Comparison of ENCODE assay signal across 8 mouse cellular contexts in the genomic region with DNA sequence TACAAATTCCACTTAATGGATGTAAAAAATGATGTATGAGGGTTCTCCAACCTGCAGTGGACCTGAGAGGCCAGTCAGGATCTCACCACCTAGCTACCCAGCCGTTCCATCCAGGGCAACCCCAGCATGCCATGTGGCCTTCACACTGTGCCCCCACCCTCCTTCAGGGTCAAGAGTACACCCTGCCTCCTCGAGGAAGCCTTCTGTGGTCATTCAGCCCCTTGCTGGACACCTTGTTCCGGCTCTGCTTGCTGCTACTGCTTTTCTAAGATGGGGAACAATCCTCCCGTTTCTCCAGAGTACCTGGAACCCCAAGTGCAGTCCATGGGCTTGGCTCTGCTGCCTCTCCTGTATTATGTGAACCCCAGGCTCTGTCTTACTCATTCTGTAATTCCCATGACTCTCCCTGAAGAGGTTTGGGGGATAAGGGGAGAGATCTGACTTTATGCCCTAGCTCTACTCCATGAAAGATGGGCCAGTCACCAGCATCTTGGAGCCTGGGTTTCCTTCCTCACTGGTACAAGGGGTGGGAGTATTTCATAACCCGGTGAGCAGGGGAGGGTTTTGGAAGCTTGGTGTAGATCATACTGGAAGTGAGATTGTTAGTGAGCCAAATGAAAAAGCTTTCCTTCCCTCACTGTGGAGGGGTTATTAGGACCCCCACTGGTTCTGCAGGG. TPM values are rescaled to one million over a fixed set of nuclear protein-coding genes. Genes with fewer than 3 reads are reported as not detected.
A peak's percentile ranks its signal among the peaks of the same experiment; 100 is the strongest.
DNase-seq lines count a peak whose midpoint lies in the region; ATAC-seq and TF ChIP-seq lines count a peak whose summit lies in the region.

No protein-coding gene starts in this region.

- no peak for ATAC-seq in neural tube, embryonic 11.5 days (ENCODE audit: insufficient read depth, low FRiP score, low TSS enrichment)
- no peak for ATAC-seq in limb, embryonic 13.5 days (ENCODE audit: low FRiP score, low read depth)
- no peak for ATAC-seq in stomach, postnatal 0 days (ENCODE audit: low FRiP score, low TSS enrichment)

- no peak overlapping the region for H3K27ac ChIP-seq in neural tube, embryonic 11.5 days (ENCODE audit: low read depth, low read length)
- H3K27ac ChIP-seq in limb, embryonic 13.5 days: no peak overlapping the region
- no peak overlapping the region for H3K27ac ChIP-seq in stomach, postnatal 0 days (replicated peaks)

- peak overlapping the region; percentile 91 for H3K4me2 ChIP-seq in neural tube, embryonic 11.5 days (ENCODE audit: low read depth)
- peak overlapping the region; percentile 91 for H3K4me2 ChIP-seq in limb, embryonic 13.5 days (replicated peaks)
- peak overlapping the region; percentile 82 for H3K4me2 ChIP-seq in stomach, postnatal 0 days (replicated peaks; ENCODE audit: low read depth)

- peak overlapping the region; percentile 95 for H3K9ac ChIP-seq in neural tube, embryonic 11.5 days (ENCODE audit: low read length)
- peak overlapping the region; percentile 92 for H3K9ac ChIP-seq in limb, embryonic 13.5 days
- H3K9ac ChIP-seq in stomach, postnatal 0 days (ENCODE audit: low read length): peak overlapping the region; percentile 76

- H3K4me1 ChIP-seq in neural tube, embryonic 11.5 days (ENCODE audit: control insufficient read depth, insufficient read depth, low read length): peaks cover 9% of the 10 kb centered on the region
- peaks cover 34% of the 10 kb centered on the region for H3K4me1 ChIP-seq in limb, embryonic 13.5 days
- peaks cover 8% of the 10 kb centered on the region; the same call in 1 of the 2 replicates for H3K4me1 ChIP-seq in stomach, postnatal 0 days (replicated peaks; ENCODE audit: control insufficient read depth, insufficient read depth)

- TF ChIP-seq EP300 in stomach, postnatal 0 days (optimal IDR thresholded peaks at IDR 0.05): no peak

- peak; percentile 48 to 60 for DNase-seq in cerebellum, postnatal 14 days
- no peak for DNase-seq in cerebellum, postnatal 10 days
- no peak for DNase-seq in neural tube, embryonic 11.5 days (ENCODE audit: low spot score)
- DNase-seq in neural tube, embryonic 10.5 days (ENCODE audit: extremely low spot score, low spot score): no peak
- DNase-seq in stomach, postnatal 0 days (ENCODE audit: low spot score): no peak
- no peak for DNase-seq in ovary, adult 18-20 months (ENCODE audit: low spot score)
- DNase-seq in natural killer cell, adult 2 months (ENCODE audit: low spot score in 2 of 2): no peak

- H3K4me3 ChIP-seq in neural tube, embryonic 11.5 days (ENCODE audit: low read depth, low read length): peak overlapping the region; percentile 85
- peak overlapping the region; percentile 84 for H3K4me3 ChIP-seq in limb, embryonic 13.5 days
- peak overlapping the region; percentile 66 for H3K4me3 ChIP-seq in stomach, postnatal 0 days (ENCODE audit: low read depth, low read length)

- H3K9me3 ChIP-seq in neural tube, embryonic 11.5 days (ENCODE audit: control insufficient read depth, low read length): no peaks in the 10 kb centered on the region
- H3K9me3 ChIP-seq in limb, embryonic 13.5 days: no peaks in the 10 kb centered on the region
- no peaks in the 10 kb centered on the region for H3K9me3 ChIP-seq in stomach, postnatal 0 days (ENCODE audit: control insufficient read depth, low read length)

- H3K27me3 ChIP-seq in neural tube, embryonic 11.5 days (ENCODE audit: control insufficient read depth, insufficient read depth, low read length): no peaks in the 10 kb centered on the region
- no peaks in the 10 kb centered on the region for H3K27me3 ChIP-seq in limb, embryonic 13.5 days
- H3K27me3 ChIP-seq in stomach, postnatal 0 days (ENCODE audit: control insufficient read depth, insufficient read depth, low read length): no peaks in the 10 kb centered on the region

- peaks cover 39% of the 10 kb centered on the region for H3K36me3 ChIP-seq in neural tube, embryonic 11.5 days (ENCODE audit: control insufficient read depth, insufficient read depth, low read length)
- H3K36me3 ChIP-seq in limb, embryonic 13.5 days: peaks cover 67% of the 10 kb centered on the region
- peaks cover 20% of the 10 kb centered on the region for H3K36me3 ChIP-seq in stomach, postnatal 0 days (ENCODE audit: control insufficient read depth, insufficient read depth, low read length)

- WGBS in neural tube, embryonic 11.5 days: 24% methylated on average over 5 of the region's 5 CpGs
- 28% methylated on average over 5 of the region's 5 CpGs for WGBS in limb, embryonic 13.5 days
- WGBS in stomach, postnatal 0 days: 24% methylated on average over 5 of the region's 5 CpGs

- no peak for TF ChIP-seq CTCF in stomach, postnatal 0 days (IDR thresholded peaks at IDR 0.05; ENCODE audit: low read depth)

RNA-seq across cellular contexts. Expression of a gene that starts 1.7 kb away (rescaled TPM):
- 82.6 and 85.5 TPM in 2 replicates for polyA plus RNA-seq in neural tube, embryonic 11.5 days (2014; fragmentation: Nextera tagmentation; extraction: Ambion mirVana)
- polyA plus RNA-seq in limb, embryonic 13.5 days (2015; fragmentation: Nextera tagmentation; extraction: Ambion mirVana): 106 and 111 TPM in 2 replicates
- 19.1 and 20.8 TPM in 2 replicates for polyA plus RNA-seq in stomach, postnatal 0 days (2015; fragmentation: Nextera tagmentation; extraction: Ambion mirVana)

RNA-seq across cellular contexts. Expression of a gene that starts 13.7 kb away (rescaled TPM):
- 49.4 and 49.5 TPM in 2 replicates for polyA plus RNA-seq in neural tube, embryonic 11.5 days (2014; fragmentation: Nextera tagmentation; extraction: Ambion mirVana)
- polyA plus RNA-seq in limb, embryonic 13.5 days (2015; fragmentation: Nextera tagmentation; extraction: Ambion mirVana): 92.0 and 100 TPM in 2 replicates
- polyA plus RNA-seq in stomach, postnatal 0 days (2015; fragmentation: Nextera tagmentation; extraction: Ambion mirVana): 176 and 186 TPM in 2 replicates

RNA-seq across cellular contexts. Expression of a gene that starts 26.9 kb away (rescaled TPM):
- 47.3 and 56.8 TPM in 2 replicates for polyA plus RNA-seq in neural tube, embryonic 11.5 days (2014; fragmentation: Nextera tagmentation; extraction: Ambion mirVana)
- 49.9 and 50.9 TPM in 2 replicates for polyA plus RNA-seq in limb, embryonic 13.5 days (2015; fragmentation: Nextera tagmentation; extraction: Ambion mirVana)
- 17.6 and 19.5 TPM in 2 replicates for polyA plus RNA-seq in stomach, postnatal 0 days (2015; fragmentation: Nextera tagmentation; extraction: Ambion mirVana)

RNA-seq across cellular contexts. Expression of a gene that starts 28.6 kb away (rescaled TPM):
- 0.09 and 0.53 TPM in 2 replicates for polyA plus RNA-seq in neural tube, embryonic 11.5 days (2014; fragmentation: Nextera tagmentation; extraction: Ambion mirVana)
- 0.47 and 0.88 TPM in 2 replicates for polyA plus RNA-seq in limb, embryonic 13.5 days (2015; fragmentation: Nextera tagmentation; extraction: Ambion mirVana)
- 4.0 and 5.2 TPM in 2 replicates for polyA plus RNA-seq in stomach, postnatal 0 days (2015; fragmentation: Nextera tagmentation; extraction: Ambion mirVana)

RNA-seq across cellular contexts. Expression of a gene that starts 38.2 kb away (rescaled TPM):
- not detected in 2 replicates for polyA plus RNA-seq in neural tube, embryonic 11.5 days (2014; fragmentation: Nextera tagmentation; extraction: Ambion mirVana)
- not detected in 2 replicates for polyA plus RNA-seq in limb, embryonic 13.5 days (2015; fragmentation: Nextera tagmentation; extraction: Ambion mirVana)
- 0.06 and 0.07 TPM in 2 replicates for polyA plus RNA-seq in stomach, postnatal 0 days (2015; fragmentation: Nextera tagmentation; extraction: Ambion mirVana)

Comparison
In these comparisons a context has a peak if more than half of its experiments do, and no peak if none do; other contexts are left out.
1. DNase-seq: peak in cerebellum, postnatal 14 days (2 of 2); none in cerebellum, postnatal 10 days (0 of 2), neural tube, embryonic 11.5 days (single experiment), neural tube, embryonic 10.5 days (single experiment), stomach, postnatal 0 days (single experiment), ovary, adult 18-20 months (single experiment) and natural killer cell, adult 2 months (0 of 2).
2. Peak in every context shown above with its lines, with median percentiles within 50 percentile points of each other: H3K4me2 ChIP-seq, H3K4me3 ChIP-seq and H3K9ac ChIP-seq.